ENCODE assay signal across 23 mouse cellular contexts in genomic region chr8:122266867-122267266, GRCm38 (mm10). TPM values are rescaled to one million over a fixed set of nuclear protein-coding genes. Genes with fewer than 3 reads are reported as not detected.
A peak's percentile ranks its signal among the peaks of the same experiment; 100 is the strongest.
DNase-seq lines count a peak whose midpoint lies in the region; ATAC-seq and TF ChIP-seq lines count a peak whose summit lies in the region.
"Had no signal": no experiment of that assay in that cellular context is flagged by ENCODE, and none has a peak within 500 bp of the region (broad histone marks: within the 10 kb centered on the region; RNA-seq: fewer than 3 reads in every experiment).

No protein-coding gene starts in this region.

- TF ChIP-seq CTCF in midbrain, postnatal 0 days (IDR thresholded peaks at IDR 0.05): no peak
- no peak for TF ChIP-seq CTCF in kidney, adult 2 months (conservative IDR thresholded peaks at IDR 0.05; ENCODE audit: insufficient read depth, insufficient read length, low read depth, low read length)

- H3K4me2 ChIP-seq in hindbrain, embryonic 16.5 days (ENCODE audit: low read length): no peak overlapping the region
- no peak overlapping the region for H3K4me2 ChIP-seq in hindbrain, embryonic 11.5 days (replicated peaks; ENCODE audit: low read depth, low read length)
- no peak overlapping the region for H3K4me2 ChIP-seq in neural tube, embryonic 13.5 days
- H3K4me2 ChIP-seq in neural tube, embryonic 15.5 days: no peak overlapping the region
- no peak overlapping the region for H3K4me2 ChIP-seq in midbrain, postnatal 0 days (ENCODE audit: low read depth, low read length, poor library complexity, severe bottlenecking)
- H3K4me2 ChIP-seq: forebrain, embryonic 12.5 days; liver, embryonic 12.5 days had no signal

- peaks cover 21% of the 10 kb centered on the region for H3K4me1 ChIP-seq in hindbrain, embryonic 16.5 days (ENCODE audit: control insufficient read depth, insufficient read depth, low read depth, low read length)
- H3K4me1 ChIP-seq in hindbrain, embryonic 11.5 days (replicated peaks; ENCODE audit: control insufficient read depth, insufficient read depth, low read length): peaks cover 3% of the 10 kb centered on the region; the same call in 1 of the 2 replicates
- peaks cover 25% of the 10 kb centered on the region for H3K4me1 ChIP-seq in neural tube, embryonic 13.5 days (replicated peaks)
- H3K4me1 ChIP-seq in neural tube, embryonic 15.5 days: peaks cover 23% of the 10 kb centered on the region
- 0 out of 2 replicates have a peak, but pooled peaks cover 2% of the 10 kb centered on the region for H3K4me1 ChIP-seq in midbrain, postnatal 0 days (ENCODE audit: insufficient read depth, low read length)
- H3K4me1 ChIP-seq in kidney, adult 2 months (ENCODE audit: control insufficient read depth, insufficient read depth, low read length): no peaks in the 10 kb centered on the region

- no peaks in the 10 kb centered on the region for H3K36me3 ChIP-seq in hindbrain, embryonic 16.5 days (ENCODE audit: control insufficient read depth, insufficient read depth, low read length)
- H3K36me3 ChIP-seq in hindbrain, embryonic 11.5 days (ENCODE audit: control insufficient read depth, insufficient read depth, low read length): no peaks in the 10 kb centered on the region
- H3K36me3 ChIP-seq in neural tube, embryonic 13.5 days: no peaks in the 10 kb centered on the region
- no peaks in the 10 kb centered on the region for H3K36me3 ChIP-seq in neural tube, embryonic 15.5 days
- H3K36me3 ChIP-seq in midbrain, postnatal 0 days (ENCODE audit: insufficient read depth, low read length): no peaks in the 10 kb centered on the region
- H3K36me3 ChIP-seq in kidney, adult 2 months (ENCODE audit: control insufficient read depth, insufficient read depth, low read length): no peaks in the 10 kb centered on the region
- H3K36me3 ChIP-seq: forebrain, embryonic 12.5 days; liver, embryonic 12.5 days had no signal

- no peak for TF ChIP-seq POLR2A in kidney, adult 2 months (IDR thresholded peaks at IDR 0.05; ENCODE audit: low read depth, low read length)

- no peak overlapping the region for H3K27ac ChIP-seq in hindbrain, embryonic 16.5 days (ENCODE audit: low read depth, low read length)
- H3K27ac ChIP-seq in hindbrain, embryonic 11.5 days (ENCODE audit: low read depth, low read length): no peak overlapping the region
- H3K27ac ChIP-seq in neural tube, embryonic 13.5 days (replicated peaks): no peak overlapping the region
- H3K27ac ChIP-seq in neural tube, embryonic 15.5 days (replicated peaks): no peak overlapping the region
- no peak overlapping the region for H3K27ac ChIP-seq in midbrain, postnatal 0 days (ENCODE audit: low read depth, low read length)
- H3K27ac ChIP-seq in kidney, adult 2 months (ENCODE audit: insufficient read depth, low read depth, low read length): no peak overlapping the region
- H3K27ac ChIP-seq: forebrain, embryonic 12.5 days; heart, adult 2 months; layer of hippocampus, adult 2 months; liver, embryonic 12.5 days had no signal

- no peaks in the 10 kb centered on the region for H3K9me3 ChIP-seq in hindbrain, embryonic 16.5 days (ENCODE audit: control insufficient read depth, low read length)
- H3K9me3 ChIP-seq in hindbrain, embryonic 11.5 days (ENCODE audit: control insufficient read depth, low read length): no peaks in the 10 kb centered on the region
- no peaks in the 10 kb centered on the region for H3K9me3 ChIP-seq in neural tube, embryonic 13.5 days
- no peaks in the 10 kb centered on the region for H3K9me3 ChIP-seq in neural tube, embryonic 15.5 days (replicated peaks)
- H3K9me3 ChIP-seq in midbrain, postnatal 0 days (ENCODE audit: low read length): no peaks in the 10 kb centered on the region
- H3K9me3 ChIP-seq: forebrain, embryonic 12.5 days; liver, embryonic 12.5 days had no signal

- 29% methylated on average over 13 of the region's 13 CpGs for WGBS in hindbrain, embryonic 16.5 days
- 53% methylated on average over 13 of the region's 13 CpGs for WGBS in hindbrain, embryonic 11.5 days
- 45% methylated on average over 13 of the region's 13 CpGs for WGBS in neural tube, embryonic 13.5 days
- 45% methylated on average over 13 of the region's 13 CpGs for WGBS in neural tube, embryonic 15.5 days
- 23% methylated on average over 13 of the region's 13 CpGs for WGBS in midbrain, postnatal 0 days
- WGBS in kidney, adult 2 months: 71% methylated on average over 13 of the region's 13 CpGs

- H3K27me3 ChIP-seq in hindbrain, embryonic 16.5 days (replicated peaks; ENCODE audit: control insufficient read depth, insufficient read depth, low read length): peaks cover 5% of the 10 kb centered on the region; the same call in 1 of the 2 replicates
- H3K27me3 ChIP-seq in hindbrain, embryonic 11.5 days (ENCODE audit: control insufficient read depth, insufficient read depth, low read length): peaks cover 6% of the 10 kb centered on the region
- peaks cover 24% of the 10 kb centered on the region for H3K27me3 ChIP-seq in neural tube, embryonic 13.5 days
- peaks cover 20% of the 10 kb centered on the region for H3K27me3 ChIP-seq in neural tube, embryonic 15.5 days (replicated peaks)
- no peaks in the 10 kb centered on the region; the same call in 1 of the 2 replicates for H3K27me3 ChIP-seq in midbrain, postnatal 0 days (ENCODE audit: insufficient read depth, low read length)
- no peaks in the 10 kb centered on the region for H3K27me3 ChIP-seq in kidney, adult 2 months (replicated peaks; ENCODE audit: control insufficient read depth, insufficient read depth, low read length)
- H3K27me3 ChIP-seq: Patski had no signal

- peak; percentile 55 for DNase-seq in cerebellum, adult 11-12 months
- DNase-seq in cerebellum, adult 8-10 months: no peak
- DNase-seq in hindbrain, embryonic 11.5 days (ENCODE audit: low spot score): no peak
- peak; percentile 52 for DNase-seq in midbrain, postnatal 0 days (ENCODE audit: low spot score)
- DNase-seq in kidney, adult 2 months: no peak
- DNase-seq: adrenal gland, postnatal 10 days; gastrocnemius, postnatal 25 days; heart, adult 2 months; heart, postnatal 36 days; kidney, adult 8-10 months; kidney, postnatal 14 days; lung, adult 2 months; lung, postnatal 36 days; thymus, postnatal 14 days had no signal

- no peak overlapping the region for H3K4me3 ChIP-seq in hindbrain, embryonic 16.5 days (ENCODE audit: low read length)
- H3K4me3 ChIP-seq in hindbrain, embryonic 11.5 days (ENCODE audit: low read depth, low read length): no peak overlapping the region
- no peak overlapping the region for H3K4me3 ChIP-seq in neural tube, embryonic 13.5 days
- H3K4me3 ChIP-seq in neural tube, embryonic 15.5 days (replicated peaks): no peak overlapping the region
- H3K4me3 ChIP-seq in midbrain, postnatal 0 days (ENCODE audit: low read depth, low read length): no peak overlapping the region
- H3K4me3 ChIP-seq in kidney, adult 2 months (ENCODE audit: insufficient read depth, low read depth, low read length): no peak overlapping the region
- H3K4me3 ChIP-seq: forebrain, embryonic 12.5 days; heart, adult 2 months; layer of hippocampus, adult 2 months; liver, embryonic 12.5 days; myocyte had no signal

- H3K9ac ChIP-seq in hindbrain, embryonic 16.5 days (ENCODE audit: low read depth, low read length): peak overlapping the region; percentile 9; the same call in 1 of the 2 replicates
- no peak overlapping the region for H3K9ac ChIP-seq in hindbrain, embryonic 11.5 days (ENCODE audit: low read depth, low read length)
- 0 out of 2 replicates have a peak overlapping the region, but pooled peaks have one; percentile 17 for H3K9ac ChIP-seq in neural tube, embryonic 13.5 days
- no peak overlapping the region for H3K9ac ChIP-seq in neural tube, embryonic 15.5 days (replicated peaks)
- no peak overlapping the region for H3K9ac ChIP-seq in midbrain, postnatal 0 days (replicated peaks; ENCODE audit: low read length, poor library complexity, severe bottlenecking)
- H3K9ac ChIP-seq: forebrain, embryonic 12.5 days; liver, embryonic 12.5 days had no signal

- no peak for ATAC-seq in hindbrain, embryonic 16.5 days
- no peak for ATAC-seq in hindbrain, embryonic 11.5 days (ENCODE audit: low FRiP score)
- ATAC-seq in neural tube, embryonic 13.5 days (ENCODE audit: low read depth): no peak
- ATAC-seq in neural tube, embryonic 15.5 days (ENCODE audit: low FRiP score): no peak
- no peak for ATAC-seq in midbrain, postnatal 0 days (ENCODE audit: low FRiP score)
- ATAC-seq: inflammation-experienced regulatory T-cells, adult 6 months; liver, embryonic 12.5 days; Patski had no signal

RNA-seq across cellular contexts. Expression of gene Zfpm1, which starts 15.1 kb away (rescaled TPM):
- 0.75 and 1.2 TPM in 2 replicates for polyA plus RNA-seq in hindbrain, embryonic 16.5 days (2015; fragmentation: Nextera tagmentation; extraction: Ambion mirVana)
- polyA plus RNA-seq in hindbrain, embryonic 11.5 days (2014; fragmentation: Nextera tagmentation; extraction: Ambion mirVana): 1.6 and 1.9 TPM in 2 replicates
- 0.83 and 0.89 TPM in 2 replicates for polyA plus RNA-seq in neural tube, embryonic 13.5 days (2015; fragmentation: Nextera tagmentation; extraction: Ambion mirVana)
- polyA plus RNA-seq in neural tube, embryonic 15.5 days (2015; fragmentation: Nextera tagmentation; extraction: Ambion mirVana): 1.00 and 1.4 TPM in 2 replicates
- 19.6 and 28.6 TPM in 2 replicates for total RNA-seq in midbrain, postnatal 0 days (2014; rRNA removed)
- polyA plus RNA-seq in midbrain, postnatal 0 days (2015; fragmentation: Nextera tagmentation; extraction: Ambion mirVana): 1.2 TPM in 2 replicates
- polyA plus RNA-seq in kidney, adult 2 months (2012; rRNA removed): 9.7 and 11.8 TPM in 2 replicates

Comparison
In these comparisons a context has a peak if more than half of its experiments do, and no peak if none do; other contexts are left out.
1. DNase-seq: peak in cerebellum, adult 11-12 months (single experiment) and midbrain, postnatal 0 days (single experiment); none in cerebellum, adult 8-10 months (single experiment), hindbrain, embryonic 11.5 days (single experiment) and kidney, adult 2 months (single experiment).
2. H3K9ac ChIP-seq: peak in hindbrain, embryonic 16.5 days (single experiment) and neural tube, embryonic 13.5 days (single experiment); none in hindbrain, embryonic 11.5 days (single experiment), neural tube, embryonic 15.5 days (single experiment) and midbrain, postnatal 0 days (single experiment).